Mouse (Mus musculus): ENCODE data around the gene Trim38. TPM values are rescaled to one million over a fixed set of nuclear protein-coding genes. Genes with fewer than 3 reads are reported as not detected.

The Trim38 gene
- polyA plus RNA-seq, 1 experiment from 2014 or later: 0.12 TPM

- 27% methylated on average over 4 of the region's 4 CpGs for WGBS
- Histone ChIP-seq H3K4me1 (replicated peaks; ENCODE audit: control insufficient read depth, insufficient read depth, low read length) (peaks cover 12% of the 10 kb centered on the region), H3K9ac (ENCODE audit: low read length) (peak overlapping the region; percentile 81), H3K27me3 (replicated peaks; ENCODE audit: control insufficient read depth, insufficient read depth, low read length) (no peaks in the 10 kb centered on the region), H3K4me2 (ENCODE audit: low read length) (peak overlapping the region; percentile 62), H3K9me3 (ENCODE audit: control insufficient read depth, low read length) (no peaks in the 10 kb centered on the region), H3K4me3 (ENCODE audit: low read depth, low read length) (peak overlapping the region; percentile 49), H3K27ac (ENCODE audit: low read depth) (peak overlapping the region; percentile 97), H3K36me3 (ENCODE audit: control insufficient read depth, insufficient read depth, low read length) (no peaks in the 10 kb centered on the region)
- ATAC-seq (replicated peaks; ENCODE audit: low FRiP score, low TSS enrichment, low read depth) (no peak), DNase-seq (ENCODE audit: low spot score) (no peak)
Measured at GRCm38 (mm10) chr13:23738041-23738440, 31.7 kb upstream of the Trim38 start.

DNA sequence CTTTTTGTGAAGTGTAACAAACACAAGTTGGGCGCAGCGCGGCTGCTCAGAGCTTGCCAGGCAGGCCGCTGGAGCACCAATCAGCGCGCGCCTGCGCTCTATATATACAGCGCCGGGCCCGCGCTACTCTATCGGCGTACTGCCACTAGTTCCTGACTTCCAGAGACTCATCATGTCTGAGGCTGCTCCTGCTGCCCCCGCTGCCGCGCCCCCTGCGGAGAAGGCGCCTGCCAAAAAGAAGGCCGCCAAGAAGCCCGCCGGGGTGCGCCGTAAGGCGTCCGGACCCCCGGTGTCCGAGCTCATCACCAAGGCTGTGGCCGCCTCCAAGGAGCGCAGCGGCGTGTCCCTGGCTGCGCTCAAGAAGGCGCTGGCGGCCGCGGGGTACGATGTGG is 31.0 kb upstream of the Trim38 start, which contains the start of gene Hist1h1c:
Gene Hist1h1c, plus strand, starts transcription at position 132 of the 392 bp plus-strand sequence.
- Histone ChIP-seq H3K9ac (ENCODE audit: low read length) (peak within 1 kb of the TSS; percentile 81), H3K27ac (ENCODE audit: low read depth) (peak within 1 kb of the TSS; percentile 97), H3K4me3 (ENCODE audit: low read depth, low read length) (peak within 1 kb of the TSS; percentile 49), H3K4me2 (ENCODE audit: low read length) (peak within 1 kb of the TSS; percentile 62), H3K27me3 (replicated peaks; ENCODE audit: control insufficient read depth, insufficient read depth, low read length) (no peaks in the 10 kb centered on the region), H3K36me3 (ENCODE audit: control insufficient read depth, insufficient read depth, low read length) (no peaks in the 10 kb centered on the region), H3K9me3 (ENCODE audit: control insufficient read depth, low read length) (no peaks in the 10 kb centered on the region), H3K4me1 (replicated peaks; ENCODE audit: control insufficient read depth, insufficient read depth, low read length) (peaks cover 12% of the 10 kb centered on the region)
- ATAC-seq (replicated peaks; ENCODE audit: low FRiP score, low TSS enrichment, low read depth) (peak; percentile 90), DNase-seq (ENCODE audit: low spot score) (peak; percentile 99)
- WGBS: under 1% methylated on average over 31 of the region's 38 CpGs

DNA sequence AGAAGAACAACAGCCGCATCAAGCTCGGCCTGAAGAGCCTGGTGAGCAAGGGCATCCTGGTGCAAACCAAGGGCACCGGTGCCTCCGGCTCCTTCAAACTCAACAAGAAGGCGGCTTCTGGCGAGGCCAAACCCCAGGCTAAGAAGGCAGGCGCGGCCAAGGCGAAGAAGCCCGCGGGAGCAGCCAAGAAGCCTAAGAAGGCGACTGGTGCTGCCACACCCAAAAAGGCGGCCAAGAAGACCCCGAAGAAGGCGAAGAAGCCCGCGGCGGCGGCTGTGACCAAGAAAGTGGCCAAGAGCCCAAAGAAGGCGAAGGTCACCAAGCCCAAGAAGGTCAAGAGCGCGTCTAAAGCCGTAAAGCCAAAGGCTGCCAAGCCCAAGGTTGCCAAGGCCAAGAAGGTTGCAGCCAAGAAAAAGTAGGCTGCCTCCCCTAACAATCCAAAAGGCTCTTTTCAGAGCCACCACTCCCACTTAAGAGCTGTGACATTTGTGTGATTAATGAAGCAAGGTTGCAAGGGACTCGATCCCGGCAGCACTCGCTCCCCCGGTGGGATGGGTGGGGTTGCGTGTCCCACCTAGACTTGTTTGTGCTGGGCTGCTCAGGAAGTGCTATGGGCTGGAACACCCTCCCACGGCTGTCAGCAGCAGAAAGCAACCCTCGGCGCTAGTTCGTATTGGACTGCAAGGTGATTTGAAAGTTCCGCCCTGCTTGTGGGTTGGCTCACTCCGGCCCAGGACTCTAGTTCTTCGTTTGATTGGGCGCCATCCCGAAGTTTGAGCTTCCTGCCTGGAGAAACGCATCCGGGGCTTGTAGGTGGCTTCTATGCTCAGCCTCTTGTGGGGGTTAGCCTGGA is 30.4 kb upstream of the Trim38 start:
- H3K27ac ChIP-seq (ENCODE audit: low read depth): peak overlapping the region; percentile 97
- WGBS: under 1% methylated on average over 39 of the region's 39 CpGs
- H3K4me1 ChIP-seq (replicated peaks; ENCODE audit: control insufficient read depth, insufficient read depth, low read length): peaks cover 16% of the 10 kb centered on the region
- H3K9me3 ChIP-seq (ENCODE audit: control insufficient read depth, low read length): no peaks in the 10 kb centered on the region
- H3K4me3 ChIP-seq (ENCODE audit: low read depth, low read length): peak overlapping the region; percentile 49
- DNase-seq (ENCODE audit: low spot score): peak; percentile 97
- H3K27me3 ChIP-seq (replicated peaks; ENCODE audit: control insufficient read depth, insufficient read depth, low read length): no peaks in the 10 kb centered on the region
- H3K36me3 ChIP-seq (ENCODE audit: control insufficient read depth, insufficient read depth, low read length): no peaks in the 10 kb centered on the region
- peak overlapping the region; percentile 62 for H3K4me2 ChIP-seq (ENCODE audit: low read length)
- ATAC-seq (replicated peaks; ENCODE audit: low FRiP score, low TSS enrichment, low read depth): peak; percentile 90
- H3K9ac ChIP-seq (ENCODE audit: low read length): peak overlapping the region; percentile 81

DNA sequence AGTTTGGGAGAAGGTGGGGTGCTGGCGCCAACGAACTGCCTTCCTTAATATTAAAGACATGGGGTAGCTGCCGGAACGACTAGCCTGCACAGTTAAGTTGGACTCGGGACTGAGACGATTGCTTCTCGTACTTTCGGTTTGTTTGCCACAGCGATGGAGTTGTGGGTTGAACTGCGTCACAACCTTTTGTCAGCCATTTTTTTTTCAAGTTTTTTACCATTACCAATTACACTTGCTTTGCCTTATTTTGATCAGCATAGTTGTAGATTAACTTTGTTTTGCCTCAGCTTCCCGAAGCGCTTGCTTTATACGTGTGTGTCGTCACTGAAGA is 29.8 kb upstream of the Trim38 start:
- ATAC-seq (replicated peaks; ENCODE audit: low FRiP score, low TSS enrichment, low read depth) (peak; percentile 51; the same call in 1 of the 2 replicates), DNase-seq (ENCODE audit: low spot score) (peak; percentile 96)
- WGBS: under 1% methylated on average over 14 of the region's 14 CpGs
- Histone ChIP-seq H3K9ac (ENCODE audit: low read length) (peak overlapping the region; percentile 81), H3K27me3 (replicated peaks; ENCODE audit: control insufficient read depth, insufficient read depth, low read length) (no peaks in the 10 kb centered on the region), H3K4me2 (ENCODE audit: low read length) (peak overlapping the region; percentile 62), H3K9me3 (ENCODE audit: control insufficient read depth, low read length) (no peaks in the 10 kb centered on the region), H3K36me3 (ENCODE audit: control insufficient read depth, insufficient read depth, low read length) (no peaks in the 10 kb centered on the region), H3K4me1 (replicated peaks; ENCODE audit: control insufficient read depth, insufficient read depth, low read length) (peaks cover 20% of the 10 kb centered on the region), H3K4me3 (ENCODE audit: low read depth, low read length) (peak overlapping the region; percentile 49), H3K27ac (ENCODE audit: low read depth) (peak overlapping the region; percentile 97)

DNA sequence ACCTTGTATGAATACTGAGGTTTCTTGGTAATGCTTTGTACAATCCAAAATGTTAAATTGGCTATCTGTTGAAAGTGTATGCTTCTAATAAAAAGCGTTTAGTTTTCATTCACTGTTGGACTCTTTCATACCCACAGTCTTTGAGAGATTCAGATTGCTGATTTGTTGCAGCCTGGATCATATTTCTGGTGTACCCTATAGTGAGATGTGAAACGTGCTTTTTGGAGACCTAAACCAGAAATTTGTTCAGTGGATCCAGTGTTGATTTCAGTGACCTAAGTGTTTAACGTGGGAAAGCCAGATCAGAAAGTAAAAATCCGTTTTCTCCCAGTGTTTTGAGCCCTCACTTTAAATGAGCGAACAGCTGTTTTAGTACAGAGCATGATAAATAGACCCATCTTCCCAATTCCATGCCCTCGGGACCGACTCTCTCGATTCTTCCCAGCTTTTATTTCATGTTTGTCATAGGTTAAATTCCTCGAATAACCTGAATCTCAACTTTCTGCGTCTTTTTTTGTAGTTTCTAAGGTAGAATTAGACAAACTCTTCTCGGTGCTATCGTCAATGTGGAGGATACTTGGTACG is 29.4 kb upstream of the Trim38 start:
- Histone ChIP-seq H3K9ac (ENCODE audit: low read length) (peak overlapping the region; percentile 81), H3K27me3 (replicated peaks; ENCODE audit: control insufficient read depth, insufficient read depth, low read length) (no peaks in the 10 kb centered on the region), H3K36me3 (ENCODE audit: control insufficient read depth, insufficient read depth, low read length) (no peaks in the 10 kb centered on the region), H3K4me3 (ENCODE audit: low read depth, low read length) (peak overlapping the region; percentile 49), H3K4me2 (ENCODE audit: low read length) (peak overlapping the region; percentile 62), H3K4me1 (replicated peaks; ENCODE audit: control insufficient read depth, insufficient read depth, low read length) (peaks cover 20% of the 10 kb centered on the region), H3K9me3 (ENCODE audit: control insufficient read depth, low read length) (no peaks in the 10 kb centered on the region), H3K27ac (ENCODE audit: low read depth) (peak overlapping the region; percentile 97)
- DNase-seq (ENCODE audit: low spot score): no peak
- 27% methylated on average over 13 of the region's 13 CpGs for WGBS
- no peak for ATAC-seq (replicated peaks; ENCODE audit: low FRiP score, low TSS enrichment, low read depth)

DNA sequence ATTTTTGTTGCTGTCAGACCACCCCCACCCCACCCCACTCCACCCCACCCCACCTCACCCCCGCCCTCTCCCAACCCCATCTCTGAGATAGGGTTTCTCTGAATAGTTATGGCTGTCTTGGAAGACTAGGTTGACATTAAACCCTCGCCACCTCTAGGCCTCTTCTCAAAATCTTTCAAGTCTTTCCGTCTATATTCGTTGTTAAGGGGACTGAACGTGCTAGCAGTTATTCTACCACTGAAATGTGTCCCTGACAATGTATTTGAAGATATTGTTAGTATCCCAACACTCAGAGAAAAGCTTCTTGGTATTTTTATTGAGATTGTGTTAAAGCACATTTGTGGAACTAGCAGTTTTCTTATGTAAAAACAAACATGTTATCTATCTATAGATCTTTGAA is 28.8 kb upstream of the Trim38 start:
- WGBS: 73% methylated on average over 5 of the region's 5 CpGs
- Histone ChIP-seq H3K27ac (ENCODE audit: low read depth) (peak overlapping the region; percentile 97), H3K4me1 (replicated peaks; ENCODE audit: control insufficient read depth, insufficient read depth, low read length) (peaks cover 20% of the 10 kb centered on the region), H3K36me3 (ENCODE audit: control insufficient read depth, insufficient read depth, low read length) (no peaks in the 10 kb centered on the region), H3K9me3 (ENCODE audit: control insufficient read depth, low read length) (no peaks in the 10 kb centered on the region), H3K4me3 (ENCODE audit: low read depth, low read length) (no peak overlapping the region; the same call in 1 of the 2 replicates), H3K4me2 (ENCODE audit: low read length) (peak overlapping the region; percentile 62), H3K27me3 (replicated peaks; ENCODE audit: control insufficient read depth, insufficient read depth, low read length) (no peaks in the 10 kb centered on the region), H3K9ac (ENCODE audit: low read length) (no peak overlapping the region)
- DNase-seq (ENCODE audit: low spot score) (no peak), ATAC-seq (replicated peaks; ENCODE audit: low FRiP score, low TSS enrichment, low read depth) (no peak)

GRCm38 (mm10) chr13:23742007-23742406 is 27.7 kb upstream of the Trim38 start:
- no peak overlapping the region for H3K9ac ChIP-seq (ENCODE audit: low read length)
- no peak overlapping the region for H3K4me3 ChIP-seq (ENCODE audit: low read depth, low read length)
- ATAC-seq (replicated peaks; ENCODE audit: low FRiP score, low TSS enrichment, low read depth) (no peak), DNase-seq (ENCODE audit: low spot score) (no peak)
- H3K9me3 ChIP-seq (ENCODE audit: control insufficient read depth, low read length): no peaks in the 10 kb centered on the region
- no peak overlapping the region for H3K4me2 ChIP-seq (ENCODE audit: low read length)
- no peaks in the 10 kb centered on the region for H3K27me3 ChIP-seq (replicated peaks; ENCODE audit: control insufficient read depth, insufficient read depth, low read length)
- H3K27ac ChIP-seq (ENCODE audit: low read depth): no peak overlapping the region
- H3K36me3 ChIP-seq (ENCODE audit: control insufficient read depth, insufficient read depth, low read length): no peaks in the 10 kb centered on the region
- peaks cover 20% of the 10 kb centered on the region for H3K4me1 ChIP-seq (replicated peaks; ENCODE audit: control insufficient read depth, insufficient read depth, low read length)

DNA sequence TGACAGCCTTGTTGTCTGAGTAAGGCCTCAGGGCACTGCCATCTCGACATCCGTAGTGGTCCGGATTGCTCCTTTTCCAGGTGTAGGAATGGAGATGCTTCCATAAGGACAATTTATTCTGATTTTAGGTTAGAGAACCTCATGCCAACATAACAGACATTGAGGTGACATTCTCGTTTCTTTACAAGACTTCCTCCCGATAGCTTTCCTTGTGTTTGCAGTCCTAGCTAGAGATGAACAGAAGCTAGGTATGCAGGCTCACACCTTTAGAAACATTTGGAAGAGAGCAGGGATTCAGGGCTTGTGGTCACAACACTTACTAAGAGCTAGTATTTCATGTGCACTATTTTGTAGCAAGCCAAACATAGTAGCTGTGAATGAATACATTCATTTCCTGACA is 26.5 kb upstream of the Trim38 start:
- Histone ChIP-seq H3K4me2 (ENCODE audit: low read length) (no peak overlapping the region), H3K9ac (ENCODE audit: low read length) (no peak overlapping the region), H3K27me3 (replicated peaks; ENCODE audit: control insufficient read depth, insufficient read depth, low read length) (no peaks in the 10 kb centered on the region), H3K9me3 (ENCODE audit: control insufficient read depth, low read length) (no peaks in the 10 kb centered on the region), H3K4me1 (replicated peaks; ENCODE audit: control insufficient read depth, insufficient read depth, low read length) (peaks cover 20% of the 10 kb centered on the region), H3K36me3 (ENCODE audit: control insufficient read depth, insufficient read depth, low read length) (no peaks in the 10 kb centered on the region), H3K4me3 (ENCODE audit: low read depth, low read length) (no peak overlapping the region), H3K27ac (ENCODE audit: low read depth) (no peak overlapping the region)
- DNase-seq (ENCODE audit: low spot score): no peak
- ATAC-seq (replicated peaks; ENCODE audit: low FRiP score, low TSS enrichment, low read depth): no peak
- 83% methylated on average over 5 of the region's 5 CpGs for WGBS
